Mouse (Mus musculus) cerebellum, postnatal 10 days (tissue): ENCODE measurements around the gene Retnlg.
"Not testable (repeated sequence)": the region's sequence is repeated elsewhere in the genome, so short reads cannot be mapped to it uniquely, and the experiment has no call there.

ENCODE experiments used
- DNase-seq, 2 experiments: peaks; one replicate each; pipeline ENCODE4 v3.0.0; 2021; ENCODE audit warnings: mixed read lengths in 2 of 2

The Retnlg gene

DNA sequence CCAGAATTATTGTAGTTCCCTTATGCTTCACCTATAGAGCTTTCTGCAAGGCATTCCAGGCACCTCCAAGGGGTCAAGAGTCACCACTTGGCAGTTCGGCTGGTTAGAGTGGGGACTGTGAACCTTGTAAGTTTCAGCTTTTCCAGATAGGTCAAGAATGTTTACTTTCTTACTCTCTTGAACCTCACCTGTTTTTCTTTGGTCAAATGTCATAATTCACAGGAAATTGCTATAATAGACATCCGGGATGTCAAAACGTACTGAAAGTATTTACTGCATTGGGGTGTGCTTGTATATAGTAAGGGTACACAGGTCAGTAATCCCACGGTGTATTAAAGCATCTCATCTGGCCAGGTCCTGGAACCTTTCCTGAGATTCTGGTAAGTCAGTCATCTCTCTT lies at the start of gene Retnlg:
Gene Retnlg (plus strand): TSS at position 301 of the 400 bp plus-strand sequence.
- DNase-seq: no peak

GRCm38 (mm10) chr16:48826474-48826873 lies 45.9 kb upstream of the Retnlg start:
- DNase-seq: no peak

DNA sequence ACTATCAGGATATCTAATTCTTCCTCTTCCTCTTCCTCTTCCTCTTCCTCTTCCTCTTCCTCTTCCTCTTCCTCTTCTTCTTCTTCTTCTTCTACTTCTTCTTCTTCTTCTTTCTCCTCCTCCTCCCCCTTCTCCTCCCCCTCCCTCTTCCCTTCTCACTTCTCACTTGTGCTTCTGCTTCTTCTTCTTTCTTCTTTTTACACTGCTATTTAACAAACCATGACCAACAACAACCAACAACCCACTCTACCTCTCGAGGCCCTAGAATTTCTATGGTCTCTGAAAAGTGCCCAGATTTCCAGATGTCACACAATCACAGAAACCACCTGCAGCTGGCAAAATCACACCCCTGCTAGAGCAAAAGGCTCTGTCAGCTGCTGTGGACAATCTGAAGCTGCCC lies 44.8 kb upstream of the Retnlg start:
- DNase-seq: no peak

GRCm38 (mm10) chr16:48829060-48829459 lies 43.4 kb upstream of the Retnlg start:
- no peak for DNase-seq

DNA sequence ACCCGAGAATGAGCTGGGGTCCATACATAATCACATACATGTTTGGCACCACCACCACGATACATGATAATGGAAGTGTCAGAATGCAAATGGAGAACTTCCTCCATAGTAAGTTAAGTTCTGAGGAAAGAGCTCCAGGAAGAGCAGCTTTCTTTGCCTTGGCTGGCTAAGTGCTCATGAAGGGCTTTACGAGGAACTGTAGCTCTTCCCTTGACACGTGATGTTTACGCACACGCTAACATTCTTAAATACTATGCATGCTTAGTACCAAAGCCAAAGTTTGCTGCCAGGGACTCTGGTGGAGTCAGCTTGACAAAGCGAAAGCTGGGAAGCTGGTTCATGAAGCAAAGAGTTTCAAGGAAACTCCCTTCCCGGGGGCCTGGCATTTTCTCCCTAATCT lies 40.4 kb upstream of the Retnlg start:
- DNase-seq: no peak

GRCm38 (mm10) chr16:48833626-48834025 lies 38.8 kb upstream of the Retnlg start:
- not testable (repeated sequence) for DNase-seq

DNA sequence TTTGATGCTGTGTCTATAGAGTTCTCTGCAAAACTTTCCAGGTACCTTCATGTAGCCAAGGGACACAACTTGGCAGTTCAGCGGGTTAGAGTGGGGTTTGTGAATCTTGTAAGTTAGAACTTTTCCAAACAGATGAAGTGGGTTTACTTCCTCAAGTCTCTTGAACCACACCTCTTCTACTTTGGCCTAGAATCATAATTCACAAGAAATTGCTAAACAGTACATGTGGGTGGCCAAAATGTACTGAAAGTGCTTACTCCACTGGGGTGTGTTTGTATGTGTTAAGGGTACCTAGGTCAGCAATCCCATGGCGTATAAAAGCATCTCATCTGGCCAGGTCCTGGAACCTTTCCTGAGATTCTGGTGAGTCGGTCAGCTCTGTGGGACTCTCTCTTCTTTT lies 30.2 kb upstream of the Retnlg start, which contains the start of gene Retnla:
Gene Retnla (plus strand): TSS at position 286 of the 400 bp plus-strand sequence.
- DNase-seq: no peak

DNA sequence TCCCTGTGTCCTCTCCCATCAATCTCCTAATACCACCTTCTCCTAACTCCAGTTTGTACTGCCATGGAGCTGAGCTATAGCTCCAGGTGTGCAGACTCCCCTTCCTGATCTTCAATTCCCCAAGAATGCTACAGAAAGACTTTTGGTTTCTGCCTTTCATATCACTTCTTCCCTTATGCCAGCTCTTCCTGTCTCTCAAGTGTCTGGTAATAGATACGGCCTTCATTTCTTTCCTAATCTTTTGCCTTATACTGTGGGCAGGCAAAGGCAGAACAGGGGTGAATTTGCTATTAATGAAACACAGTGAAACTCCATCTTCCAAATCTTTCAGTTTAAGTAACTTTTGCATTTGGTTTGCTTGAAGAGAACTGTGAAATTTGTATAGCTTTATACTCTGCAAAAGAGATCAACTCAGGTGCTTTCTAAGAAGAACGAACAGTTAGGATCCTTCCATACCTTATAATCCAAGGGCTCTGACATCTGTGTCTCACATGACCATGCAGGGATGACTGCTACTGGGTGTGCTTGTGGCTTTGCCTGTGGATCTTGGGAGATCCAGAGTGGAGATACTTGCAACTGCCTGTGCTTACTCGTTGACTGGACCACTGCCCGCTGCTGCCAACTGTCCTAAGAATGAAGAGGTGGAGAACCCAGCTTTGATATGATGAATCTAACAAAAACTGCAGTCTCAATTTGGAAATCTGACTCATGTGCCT lies 28.6 kb upstream of the Retnlg start:
- no peak for DNase-seq

- peak; percentile 3 to 4 for DNase-seq
These were observed 7.4 kb upstream of the Retnlg start for GRCm38 (mm10) chr16:48865004-48865403.

DNA sequence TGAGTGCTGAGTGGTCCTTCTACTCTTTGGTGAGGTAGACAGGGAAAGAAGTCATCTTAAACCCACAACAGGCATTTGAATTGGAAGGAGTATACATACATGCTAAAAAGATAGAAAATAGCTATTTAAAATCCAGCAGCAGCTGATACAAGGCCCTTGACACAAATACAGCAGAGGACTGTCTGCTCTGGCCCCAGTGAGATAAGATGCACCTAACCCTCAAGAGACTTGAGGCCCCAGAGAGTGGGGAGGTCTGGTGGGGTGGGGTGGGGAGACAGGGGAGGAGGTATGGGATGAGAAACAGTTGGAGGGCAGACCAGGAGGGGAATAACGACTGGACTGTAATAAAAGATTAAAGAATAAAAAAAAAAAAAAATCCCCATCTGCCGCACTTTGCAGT lies 4.7 kb upstream of the Retnlg start:
- DNase-seq: no peak

GRCm38 (mm10) chr16:48868663-48869062 lies 3.8 kb upstream of the Retnlg start:
- DNase-seq: no peak

- DNase-seq: no peak
These were observed 2.8 kb upstream of the Retnlg start for GRCm38 (mm10) chr16:48869671-48870070.

DNA sequence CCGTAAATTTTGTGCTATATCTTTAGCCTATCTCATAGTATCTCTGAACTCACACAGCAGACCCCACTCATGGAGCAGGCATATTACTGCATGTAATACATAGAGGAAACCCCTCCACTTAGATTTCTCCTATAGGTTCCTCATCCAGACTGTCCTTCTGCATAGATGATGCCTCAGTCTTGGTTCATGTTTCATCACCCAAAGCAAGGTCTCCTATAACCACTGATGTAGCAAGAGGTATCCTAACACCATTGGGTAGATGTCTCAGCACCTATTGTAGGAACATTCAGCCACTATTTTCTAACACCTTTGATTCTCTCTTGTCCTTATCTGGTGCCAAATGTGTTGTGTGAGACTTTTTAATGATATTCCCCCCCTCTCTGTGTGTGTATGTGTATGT lies 667 bp upstream of the Retnlg start:
- no peak for DNase-seq

GRCm38 (mm10) chr16:48890733-48891132 lies 18.3 kb downstream of the Retnlg start:
- DNase-seq: no peak

GRCm38 (mm10) chr16:48899868-48900267 lies 27.4 kb downstream of the Retnlg start:
- no peak for DNase-seq

DNA sequence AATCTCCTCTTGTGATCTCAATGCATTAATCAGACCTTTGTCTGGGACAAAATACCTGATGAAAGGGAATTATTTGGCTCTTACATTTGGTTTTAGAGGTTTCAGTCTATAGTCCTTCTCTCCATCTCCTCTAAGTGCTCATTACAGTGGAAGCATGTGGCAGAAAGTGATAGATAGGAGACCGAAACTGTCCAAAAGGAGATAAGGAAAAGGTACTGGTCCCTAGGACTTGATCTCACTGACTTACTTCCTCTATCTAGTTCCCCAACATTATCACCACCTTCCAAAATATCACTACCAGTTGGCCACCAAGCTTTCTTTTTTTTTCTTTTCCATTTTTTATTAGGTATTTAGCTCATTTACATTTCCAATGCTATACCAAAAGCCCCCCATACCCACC lies 38.8 kb downstream of the Retnlg start:
- DNase-seq: no peak

GRCm38 (mm10) chr16:48913206-48913605 lies 40.8 kb downstream of the Retnlg start:
- DNase-seq: no peak

DNA sequence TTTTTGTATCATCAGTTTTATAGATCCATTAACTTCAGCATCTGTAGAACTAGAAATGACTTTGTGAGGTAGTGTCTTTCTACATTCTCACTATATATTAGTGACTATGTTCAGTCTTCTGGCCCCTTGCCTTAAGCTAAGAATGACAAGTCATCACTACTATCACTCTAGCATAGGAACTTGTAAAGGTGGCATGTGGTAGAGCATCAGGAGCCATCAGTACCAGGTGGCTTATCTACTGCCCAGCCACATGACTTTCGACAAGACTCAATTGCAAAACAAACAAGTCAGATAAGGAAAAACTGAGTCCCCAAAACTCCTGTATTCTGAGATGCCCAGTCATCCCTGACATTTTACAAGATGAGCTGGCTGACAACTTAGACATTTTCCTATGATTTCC lies 51.3 kb downstream of the Retnlg start:
- DNase-seq: no peak
